In the genomic region with DNA sequence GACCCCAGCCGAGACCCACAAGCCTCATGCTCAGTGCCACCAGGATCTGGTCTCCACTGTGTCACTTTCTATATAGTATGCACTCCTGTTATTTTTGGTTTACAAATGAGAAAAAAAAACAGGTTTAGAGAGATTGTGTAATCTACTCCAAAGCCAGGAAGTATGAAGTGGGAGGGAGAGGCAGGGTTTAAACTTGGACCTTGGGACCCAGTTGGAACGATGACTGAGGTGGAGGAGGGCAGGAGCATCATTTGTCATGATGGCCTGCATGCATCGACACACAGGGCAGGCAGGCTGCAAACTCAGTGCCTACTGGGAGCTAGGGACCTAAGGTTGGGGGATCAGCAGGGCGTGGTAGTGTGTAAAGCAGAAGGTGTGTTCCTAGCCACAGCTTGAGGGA, we compare ENCODE assay signal across 29 mouse cellular contexts. TPM values are rescaled to one million over a fixed set of nuclear protein-coding genes. Genes with fewer than 3 reads are reported as not detected.
DNase-seq lines count a peak whose midpoint lies in the region; ATAC-seq and TF ChIP-seq lines count a peak whose summit lies in the region.
"Had no signal": no experiment of that assay in that cellular context is flagged by ENCODE, and none has a peak within 500 bp of the region (broad histone marks: within the 10 kb centered on the region; RNA-seq: fewer than 3 reads in every experiment).

No protein-coding gene starts in this region.

- no peak for TF ChIP-seq CTCF in layer of hippocampus, adult 2 months (conservative IDR thresholded peaks at IDR 0.05)
- no peak for TF ChIP-seq CTCF in lung, postnatal 0 days (IDR thresholded peaks at IDR 0.05)
- TF ChIP-seq CTCF in olfactory bulb, adult 2 months (IDR thresholded peaks at IDR 0.05; ENCODE audit: insufficient read depth, low read depth, low read length): no peak

- H3K4me1 ChIP-seq in lung, postnatal 0 days (ENCODE audit: insufficient read depth, low read depth, low read length): no peaks in the 10 kb centered on the region
- peaks cover 59% of the 10 kb centered on the region for H3K4me1 ChIP-seq in olfactory bulb, adult 2 months (ENCODE audit: control insufficient read depth, insufficient read depth, low read length)
- H3K4me1 ChIP-seq: embryonic facial prominence, embryonic 12.5 days; heart, embryonic 12.5 days; limb, embryonic 12.5 days; liver, embryonic 15.5 days had no signal

- TF ChIP-seq EP300 in lung, postnatal 0 days (IDR thresholded peaks at IDR 0.05): no peak

- no peak overlapping the region for H3K9ac ChIP-seq in lung, postnatal 0 days (replicated peaks; ENCODE audit: low read depth)
- H3K9ac ChIP-seq: embryonic facial prominence, embryonic 12.5 days; heart, embryonic 12.5 days; hindbrain, embryonic 14.5 days; limb, embryonic 12.5 days; liver, embryonic 15.5 days had no signal

- no peak overlapping the region for H3K4me3 ChIP-seq in layer of hippocampus, adult 2 months
- H3K4me3 ChIP-seq in lung, postnatal 0 days (ENCODE audit: low read depth, low read length): no peak overlapping the region
- H3K4me3 ChIP-seq in olfactory bulb, adult 2 months (ENCODE audit: insufficient read depth, low read depth, low read length): no peak overlapping the region
- H3K4me3 ChIP-seq: embryonic facial prominence, embryonic 12.5 days; heart, adult 2 months; heart, embryonic 12.5 days; left cerebral cortex, adult 2 months; limb, embryonic 12.5 days; liver, embryonic 15.5 days had no signal

- WGBS in lung, postnatal 0 days: 66% methylated on average over 4 of the region's 4 CpGs
- WGBS in olfactory bulb, adult 2 months: 56% methylated on average over 4 of the region's 4 CpGs

- H3K27me3 ChIP-seq in lung, postnatal 0 days (replicated peaks; ENCODE audit: insufficient read depth, low read length): no peaks in the 10 kb centered on the region
- H3K27me3 ChIP-seq: embryonic facial prominence, embryonic 12.5 days; heart, embryonic 12.5 days; limb, embryonic 12.5 days; liver, embryonic 15.5 days had no signal

- no peaks in the 10 kb centered on the region for H3K9me3 ChIP-seq in lung, postnatal 0 days (ENCODE audit: low read length)
- H3K9me3 ChIP-seq: embryonic facial prominence, embryonic 12.5 days; heart, embryonic 12.5 days; limb, embryonic 12.5 days; liver, embryonic 15.5 days had no signal

- 0 out of 2 replicates have a peak, but pooled peaks have one; percentile 26 for ATAC-seq in lung, postnatal 0 days
- ATAC-seq: forebrain, embryonic 14.5 days; intestine, postnatal 0 days; midbrain, embryonic 16.5 days had no signal

- DNase-seq in adrenal gland, postnatal 10 days: peak; percentile 50
- DNase-seq in adrenal gland, postnatal 4 days (ENCODE audit: low spot score in 2 of 2): no peak
- no peak for DNase-seq in layer of hippocampus, adult 2 months (ENCODE audit: low spot score in 2 of 2)
- DNase-seq in layer of hippocampus, adult 9-10 months (ENCODE audit: low spot score): no peak
- DNase-seq in lung, postnatal 0 days (ENCODE audit: low spot score): peak; percentile 55
- DNase-seq in lung, postnatal 14 days: no peak
- DNase-seq in kidney, postnatal 4 days: no peak
- DNase-seq: adrenal gland, postnatal 25 days; cerebellum, adult 2 months; embryo, embryonic 11 days; gastrocnemius, postnatal 36 days; heart, adult 2 months; heart, postnatal 4 days; kidney, adult 9 months; kidney, postnatal 10 days; lung, postnatal 10 days; thymus, postnatal 14 days had no signal

- H3K27ac ChIP-seq in layer of hippocampus, adult 2 months: peak overlapping the region; percentile 89
- no peak overlapping the region for H3K27ac ChIP-seq in lung, postnatal 0 days (ENCODE audit: low read length)
- H3K27ac ChIP-seq in olfactory bulb, adult 2 months (ENCODE audit: insufficient read depth, low read depth, low read length): peak overlapping the region; percentile 71
- H3K27ac ChIP-seq: embryonic facial prominence, embryonic 12.5 days; heart, adult 2 months; hindbrain, embryonic 14.5 days; left cerebral cortex, adult 2 months; limb, embryonic 12.5 days; liver, embryonic 15.5 days had no signal

- no peak for TF ChIP-seq POLR2A in olfactory bulb, adult 2 months (IDR thresholded peaks at IDR 0.05; ENCODE audit: insufficient read depth, low read depth, low read length)

- H3K36me3 ChIP-seq in lung, postnatal 0 days (ENCODE audit: insufficient read depth, low read length): no peaks in the 10 kb centered on the region
- H3K36me3 ChIP-seq: liver, embryonic 15.5 days had no signal

- no peak overlapping the region for H3K4me2 ChIP-seq in lung, postnatal 0 days (replicated peaks; ENCODE audit: low read depth, low read length)
- H3K4me2 ChIP-seq: embryonic facial prominence, embryonic 12.5 days; heart, embryonic 12.5 days; hindbrain, embryonic 14.5 days; limb, embryonic 12.5 days; liver, embryonic 15.5 days; midbrain, embryonic 11.5 days had no signal

RNA-seq across cellular contexts. Expression of gene Gprc5b, which starts 12.4 kb away (rescaled TPM):
- total RNA-seq in adrenal gland, postnatal 10 days (2021): 10 to 100 TPM; 67.5 to 67.8 TPM
- total RNA-seq in adrenal gland, postnatal 4 days (2021): 10 to 100 TPM; 53.3 to 66.6 TPM
- 100 to 1,000 TPM; 124 to 134 TPM for total RNA-seq in layer of hippocampus, adult 2 months (2021)
- polyA plus RNA-seq in lung, postnatal 0 days (2015; fragmentation: Nextera tagmentation; extraction: Ambion mirVana): 2.1 and 2.7 TPM in 2 replicates
- polyA plus RNA-seq in olfactory bulb, adult 2 months (2012; ENCODE audit: insufficient read depth, insufficient read length, low replicate concordance, missing spikeins): not detected in 2 replicates
- total RNA-seq: MEL had no signal

Comparison
In these comparisons a context has a peak if more than half of its experiments do, and no peak if none do; other contexts are left out.
1. DNase-seq: peak in adrenal gland, postnatal 10 days (single experiment) and lung, postnatal 0 days (single experiment); none in adrenal gland, postnatal 4 days (0 of 2), layer of hippocampus, adult 2 months (0 of 2), layer of hippocampus, adult 9-10 months (single experiment), lung, postnatal 14 days (single experiment) and kidney, postnatal 4 days (0 of 2).